Mouse (Mus musculus): Measurements from ENCODE around the gene Slc16a7.

GRCm38 (mm10) chr10:125346364-125346763 lies 42.9 kb downstream of the Slc16a7 start:
- no peak for TF ChIP-seq CTCF (IDR thresholded peaks at IDR 0.05; ENCODE audit: control insufficient read depth, insufficient read depth, low read length)
- TF ChIP-seq POLR2A (IDR thresholded peaks at IDR 0.05; ENCODE audit: borderline replicate concordance, control insufficient read depth, low read depth, low read length) = no peak
